Mouse (Mus musculus) cerebellum, adult 8-10 months (tissue): Measurements from ENCODE around the gene Epx.
A peak's percentile ranks its signal among the peaks of the same experiment; 100 is the strongest.

ENCODE experiments used
- DNase-seq: peaks from one replicate; pipeline ENCODE4 v3.0.0; 2022

The Epx gene

GRCm38 (mm10) chr11:87828239-87828900 is 47.0 kb downstream of the Epx start, which contains the start of gene Lpo:
Gene Lpo, minus strand, starts transcription at chr11:87828289.
- DNase-seq: no peak

GRCm38 (mm10) chr11:87821502-87821901 is 53.8 kb downstream of the Epx start:
- no peak for DNase-seq

GRCm38 (mm10) chr11:87817443-87817773 is 57.9 kb downstream of the Epx start:
- DNase-seq: no peak

GRCm38 (mm10) chr11:87816707-87817442 is 58.5 kb downstream of the Epx start:
- DNase-seq: peak; percentile 72

- DNase-seq: no peak
Observed at GRCm38 (mm10) chr11:87814831-87815230, 60.5 kb downstream of the Epx start.
